Mouse (Mus musculus): ENCODE measurements at regions not wholly inside any gene's neighbourhood (a gene's known extent, or its start where the extent isn't known, plus 50 kb on each side); places are given as distances from the start of the nearest gene placed in this dataset.
A peak's percentile ranks its signal among the peaks of the same experiment; 100 is the strongest.

DNA sequence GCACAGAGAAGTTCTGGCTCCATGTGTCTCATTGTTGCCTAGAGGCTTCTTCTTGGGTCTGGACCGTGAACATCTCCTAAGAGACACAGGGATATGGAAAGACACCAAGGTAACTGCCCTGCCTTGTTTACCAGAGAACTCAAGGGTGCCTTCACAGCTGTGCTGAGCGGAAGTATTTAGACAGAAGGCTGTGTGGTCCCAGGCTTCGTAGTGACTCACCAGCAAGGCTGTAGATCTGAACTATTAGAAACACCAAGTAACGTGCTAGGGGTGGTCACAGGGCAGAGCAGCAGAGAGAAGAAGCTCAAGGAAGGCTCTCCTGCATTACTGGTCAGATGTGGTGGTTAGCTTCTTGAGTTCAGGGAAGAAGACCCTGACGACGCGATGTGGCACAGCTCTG is 51.6 kb upstream of the Lpp start:
- intact Hi-C loops (cut with DNase I): no loop called here
- no peak for DNase-seq (ENCODE audit: low spot score in 2 of 2)

DNA sequence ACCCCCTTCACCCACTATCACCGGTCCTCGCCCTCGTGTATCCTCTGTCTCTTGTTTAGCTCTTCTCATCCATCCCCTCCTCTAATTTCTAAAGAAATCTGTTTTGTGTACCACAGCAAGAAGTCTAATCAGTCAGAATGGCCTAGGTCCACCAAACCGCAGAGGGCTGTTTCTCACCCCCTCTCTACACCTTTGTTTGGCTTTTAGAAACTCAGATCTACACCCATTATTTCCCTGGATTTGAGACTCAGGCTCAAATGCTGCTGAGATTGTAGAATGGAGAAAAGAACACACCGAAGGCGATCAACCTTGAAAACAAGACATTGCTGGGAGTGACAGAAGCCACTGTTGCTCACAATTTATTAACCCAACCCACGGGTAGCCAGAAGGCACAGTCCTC is 52.7 kb upstream of the Lpp start:
- intact Hi-C loops (cut with DNase I): no loop called here
- no peak for DNase-seq (ENCODE audit: low spot score in 2 of 2)

DNA sequence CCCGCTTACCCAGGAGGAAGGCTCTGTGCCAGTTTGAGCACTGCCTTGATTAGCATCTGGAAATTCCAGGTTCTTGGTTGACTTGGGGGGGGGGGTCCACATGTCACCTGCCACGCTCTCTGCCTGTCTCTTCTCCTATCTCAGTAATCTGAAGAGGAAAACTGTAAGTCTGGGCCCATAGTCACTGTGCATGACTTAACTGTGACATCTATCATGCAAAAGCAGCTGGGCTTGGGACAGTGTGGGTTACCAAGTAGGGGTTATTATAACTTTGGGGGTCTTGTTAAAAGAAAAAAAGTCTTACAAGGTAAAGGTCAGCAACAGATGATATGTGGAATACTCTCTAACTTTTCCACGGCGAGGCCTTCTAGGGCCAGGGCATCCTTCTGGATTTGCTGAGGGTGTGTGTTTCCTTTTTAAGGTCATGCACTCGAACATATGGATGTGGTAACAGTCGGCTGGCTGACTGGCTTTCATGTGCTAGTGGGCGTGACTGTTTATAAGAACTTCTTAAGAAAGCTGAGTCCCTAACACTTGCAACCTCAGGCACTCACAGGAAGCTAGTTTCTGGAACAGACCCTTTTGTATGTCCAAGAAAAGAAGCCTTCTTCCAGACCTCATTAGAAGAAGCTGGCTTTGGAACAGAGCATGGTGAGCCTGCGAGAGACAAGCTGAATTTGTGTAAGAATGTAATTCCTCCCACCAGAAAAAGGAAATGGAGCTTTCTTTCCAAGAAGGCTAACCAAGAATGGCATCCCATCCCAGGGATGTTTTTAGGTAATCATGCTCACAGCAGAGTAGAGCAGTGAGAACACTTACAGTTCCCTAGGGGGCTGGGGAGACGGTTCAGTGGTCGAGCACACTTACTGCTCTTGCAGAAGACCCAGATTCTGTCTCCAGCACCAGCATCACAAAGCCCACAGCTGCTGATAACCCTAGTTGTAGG is 53.7 kb upstream of the Lpp start:
- no peak for DNase-seq (ENCODE audit: low spot score in 2 of 2)
- intact Hi-C loops (cut with DNase I): no loop called here

GRCm38 (mm10) chr16:24338404-24338803 is 54.9 kb upstream of the Lpp start:
- DNase-seq (ENCODE audit: low spot score in 2 of 2): no peak

GRCm38 (mm10) chr16:24334389-24334788 is 58.9 kb upstream of the Lpp start:
- no peak for DNase-seq (ENCODE audit: low spot score in 2 of 2)
- intact Hi-C loops (cut with DNase I): no loop called here

More at GRCm38 (mm10) chr16:24338404-24338803, 54.9 kb upstream of the Lpp start:
- intact Hi-C loops (cut with DNase I): no loop called here

GRCm38 (mm10) chr16:24331446-24332020 is 61.8 kb upstream of the Lpp start:
- DNase-seq (ENCODE audit: low spot score in 2 of 2): no peak
- intact Hi-C loops (cut with DNase I): no loop called here

DNA sequence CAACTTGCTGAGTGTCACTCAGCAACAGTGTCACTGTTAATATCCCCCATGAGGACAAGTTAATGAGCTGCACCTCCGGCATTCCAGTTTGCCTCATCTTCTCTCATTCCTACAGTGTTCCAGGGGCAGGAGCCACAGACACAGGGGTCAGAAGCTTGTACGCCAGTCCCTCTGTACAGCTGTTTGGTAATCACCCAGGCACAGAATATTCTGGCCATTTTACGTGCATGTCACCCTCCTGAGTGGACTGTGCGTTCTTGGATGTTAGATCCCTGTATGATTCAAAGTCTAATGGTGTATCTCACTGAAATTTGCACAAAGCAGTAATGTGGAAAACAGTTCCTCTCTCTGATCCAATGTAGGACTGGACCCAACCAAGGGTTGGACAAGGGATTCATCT is 66.7 kb upstream of the Lpp start:
- DNase-seq (ENCODE audit: low spot score in 2 of 2): no peak
- intact Hi-C loops (cut with DNase I): no loop called here

DNA sequence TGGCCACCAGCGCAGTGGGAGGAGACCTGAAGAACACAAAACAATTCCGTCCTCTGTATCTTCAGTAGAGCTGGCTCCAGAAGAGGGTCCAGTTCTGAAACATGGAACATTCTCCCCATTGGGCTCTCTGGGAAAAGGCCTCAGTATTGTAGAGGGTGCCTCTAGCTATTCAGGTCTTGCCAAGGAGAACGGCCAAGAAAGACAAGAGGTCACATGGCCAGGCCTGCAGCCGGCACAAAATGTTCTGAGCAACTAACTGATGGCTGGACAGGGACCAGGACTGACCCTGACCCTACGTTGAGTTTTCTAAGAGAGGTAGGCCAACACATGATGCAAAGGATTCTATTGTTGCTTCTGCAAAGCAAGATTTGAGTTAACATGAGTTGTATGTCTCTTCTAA is 67.3 kb upstream of the Lpp start:
- intact Hi-C loops (cut with DNase I): no loop called here
- peak; percentile 12 to 27 for DNase-seq (ENCODE audit: low spot score in 2 of 2)

GRCm38 (mm10) chr16:24324917-24325316 is 68.4 kb upstream of the Lpp start:
- intact Hi-C loops (cut with DNase I): no loop called here
- no peak for DNase-seq (ENCODE audit: low spot score in 2 of 2)

GRCm38 (mm10) chr16:24318723-24319437 is 74.4 kb upstream of the Lpp start:
- no peak for DNase-seq (ENCODE audit: low spot score in 2 of 2)
- intact Hi-C loops (cut with DNase I): no loop called here

GRCm38 (mm10) chr16:24313544-24314326 is 79.6 kb upstream of the Lpp start:
- no peak for DNase-seq (ENCODE audit: low spot score in 2 of 2)
- intact Hi-C loops (cut with DNase I): no loop called here

GRCm38 (mm10) chr16:24305391-24305790 is 87.9 kb upstream of the Lpp start:
- DNase-seq (ENCODE audit: low spot score in 2 of 2): no peak
- intact Hi-C loops (cut with DNase I): no loop called here

- DNase-seq (ENCODE audit: low spot score in 2 of 2): no peak
- intact Hi-C loops (cut with DNase I): no loop called here
These were observed 96.5 kb upstream of the Lpp start for GRCm38 (mm10) chr16:24296790-24297189.

GRCm38 (mm10) chr16:24295626-24296440 is 97.5 kb upstream of the Lpp start:
- DNase-seq (ENCODE audit: low spot score in 2 of 2): no peak
- intact Hi-C loops (cut with DNase I): no loop called here

DNA sequence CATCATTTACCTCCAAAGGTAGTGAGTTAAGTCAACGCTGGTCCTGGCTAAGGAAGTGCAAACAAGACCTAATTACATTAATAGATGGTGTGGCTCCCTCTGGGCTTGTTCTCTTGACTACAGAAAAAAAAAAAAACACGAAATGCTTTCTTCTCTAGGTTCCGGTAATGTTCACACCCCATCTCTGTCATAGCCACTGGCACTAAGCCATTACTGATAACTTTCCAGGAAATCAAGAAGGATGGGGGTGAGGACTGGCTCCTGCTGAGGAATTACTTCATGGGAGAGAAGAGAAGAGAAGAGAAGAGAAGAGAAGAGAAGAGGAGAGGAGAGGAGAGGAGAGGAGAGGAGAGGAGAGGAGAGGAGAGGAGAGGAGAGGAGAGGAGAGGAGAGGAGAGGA is 109.1 kb upstream of the Lpp start:
- intact Hi-C loops (cut with DNase I): loop anchor here (5.0 kb wide), 1 partner anchor 297 kb away; the partner anchor contains the start of genes Bcl6 and Gm37419
- no peak for DNase-seq (ENCODE audit: low spot score in 2 of 2)

DNA sequence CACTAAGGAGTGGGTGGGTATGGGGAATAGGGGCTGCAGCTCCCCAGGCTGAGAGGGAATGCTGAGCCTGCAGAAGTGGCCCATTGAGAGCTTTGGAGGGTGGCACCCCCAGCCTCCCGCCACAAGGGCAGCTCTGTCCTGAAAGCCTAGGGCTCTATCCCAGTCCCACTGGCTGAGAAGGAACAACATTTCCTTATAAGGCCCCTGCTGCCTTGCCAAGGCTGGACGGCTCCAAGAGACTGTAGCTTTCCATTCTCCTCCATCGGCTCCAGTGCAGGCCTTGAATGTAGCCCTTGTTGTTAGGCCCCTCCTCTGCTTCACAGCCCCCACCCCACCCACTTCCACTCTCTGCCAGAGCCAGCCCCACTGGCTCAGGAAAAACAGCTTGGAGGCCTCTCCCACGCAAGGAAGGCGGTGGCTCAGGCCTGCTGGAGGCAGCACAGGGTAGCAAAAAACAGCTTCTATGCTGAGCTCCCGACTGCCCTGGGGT is 111.1 kb upstream of the Lpp start:
- intact Hi-C loops (cut with DNase I): loop anchor here (5.0 kb wide), 1 partner anchor 295 kb away; the partner anchor contains the start of genes Bcl6 and Gm37419
- peak; percentile 77 to 78 for DNase-seq (ENCODE audit: low spot score in 2 of 2)

DNA sequence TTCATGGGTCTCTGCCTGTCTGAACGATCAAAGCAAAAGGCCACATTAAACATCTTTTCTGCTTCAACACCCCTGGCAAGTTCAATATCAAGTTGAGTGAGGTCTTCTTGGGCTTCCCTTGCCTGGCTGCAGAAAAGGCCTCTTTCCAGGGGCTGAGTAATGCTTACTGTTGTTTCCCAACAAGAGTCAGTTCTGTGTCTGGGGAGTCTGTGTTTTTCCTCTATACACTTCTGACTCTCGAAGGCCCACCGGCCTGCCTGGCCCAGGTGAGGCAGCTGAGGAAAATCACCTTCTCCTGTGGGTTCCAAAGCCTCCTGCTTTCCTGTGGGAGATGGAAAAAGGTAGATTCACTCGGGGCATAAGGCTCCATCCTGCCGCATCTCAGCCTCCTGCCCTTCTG is 111.7 kb upstream of the Lpp start:
- intact Hi-C loops (cut with DNase I): loop anchor here (5.0 kb wide), 1 partner anchor 294 kb away; the partner anchor contains the start of genes Bcl6 and Gm37419
- no peak for DNase-seq (ENCODE audit: low spot score in 2 of 2)

GRCm38 (mm10) chr16:24277857-24278256 is 115.5 kb upstream of the Lpp start:
- DNase-seq (ENCODE audit: low spot score in 2 of 2): no peak
- intact Hi-C loops (cut with DNase I): no loop called here

- intact Hi-C loops (cut with DNase I): no loop called here
- no peak for DNase-seq (ENCODE audit: low spot score in 2 of 2)
These were observed 130.6 kb upstream of the Lpp start for GRCm38 (mm10) chr16:24262701-24263100.

Data from left cerebral cortex, postnatal 36 days (tissue).